Mouse (Mus musculus): ENCODE measurements around the gene Npdc1.

Npdc1 gene

DNA sequence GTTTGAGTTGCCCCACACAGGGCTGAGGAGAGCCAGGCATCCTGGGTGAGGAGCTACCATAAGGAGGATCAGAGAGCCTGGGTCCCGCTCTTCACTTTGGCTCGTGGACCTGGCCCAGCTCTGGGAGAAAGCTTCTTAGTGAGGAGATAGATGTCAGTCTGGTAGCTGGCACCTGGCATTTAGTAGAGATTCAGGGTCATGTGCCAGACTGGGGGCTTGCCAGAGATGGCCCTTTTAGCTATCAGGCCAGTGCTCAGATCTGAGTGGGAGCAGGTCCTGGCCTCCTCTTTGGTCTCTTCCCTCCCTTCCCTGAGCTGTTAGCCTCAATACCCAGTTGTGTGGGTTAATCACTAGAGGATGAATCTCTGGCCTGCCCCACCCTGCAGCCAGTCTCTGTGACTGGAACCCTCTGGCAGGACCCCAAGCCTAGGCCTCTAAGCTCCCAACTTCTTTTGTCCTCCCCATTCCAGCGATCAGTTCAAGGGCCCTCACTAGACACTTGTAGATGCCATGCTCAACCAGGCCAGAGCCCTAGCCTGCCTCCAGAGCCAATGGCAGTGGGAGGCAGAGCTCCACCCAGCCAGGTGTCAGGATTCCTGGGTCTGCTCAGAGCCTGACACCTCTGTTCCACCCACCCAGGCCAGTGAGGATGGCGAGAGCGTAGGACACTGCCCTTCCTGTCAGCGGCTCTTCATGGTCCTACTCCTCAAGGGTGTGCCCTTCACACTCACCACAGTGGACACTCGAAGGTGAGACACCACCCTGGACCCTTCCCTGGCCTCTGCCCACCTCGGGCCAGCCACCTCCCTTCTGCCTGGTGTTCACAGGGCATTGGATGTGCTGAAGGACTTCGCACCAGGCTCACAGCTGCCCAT, 58.1 kb downstream of the Npdc1 start:
- in situ Hi-C loops (cut with MboI; ENCODE audit: low pct_unique_long_range_greater_than_20kb in 1 of 2, low sequenced_read_pairs in 2 of 2, unreplicated experiment in 1 of 2) = no loop called here

- in situ Hi-C loops (cut with MboI; ENCODE audit: low pct_unique_long_range_greater_than_20kb in 1 of 2, low sequenced_read_pairs in 2 of 2, unreplicated experiment in 1 of 2) = no loop called here
Measured at GRCm38 (mm10) chr2:25458911-25459310, 59.8 kb downstream of the Npdc1 start.
